Mouse (Mus musculus) liver, embryonic 14.5 days (tissue): Measurements from ENCODE around the gene Pcbp3.

Experiments used
- CTCF ChIP-seq: IDR thresholded peaks from 2 replicates; pipeline ENCODE4 v1.5.1; 2016; ENCODE audit warnings: antibody characterized with exemption, low read depth, control low read depth
- EP300 ChIP-seq: IDR thresholded peaks from 2 replicates; pipeline ENCODE4 v1.6.1; 2016; ENCODE audit warnings: antibody characterized with exemption, low read depth

DNA sequence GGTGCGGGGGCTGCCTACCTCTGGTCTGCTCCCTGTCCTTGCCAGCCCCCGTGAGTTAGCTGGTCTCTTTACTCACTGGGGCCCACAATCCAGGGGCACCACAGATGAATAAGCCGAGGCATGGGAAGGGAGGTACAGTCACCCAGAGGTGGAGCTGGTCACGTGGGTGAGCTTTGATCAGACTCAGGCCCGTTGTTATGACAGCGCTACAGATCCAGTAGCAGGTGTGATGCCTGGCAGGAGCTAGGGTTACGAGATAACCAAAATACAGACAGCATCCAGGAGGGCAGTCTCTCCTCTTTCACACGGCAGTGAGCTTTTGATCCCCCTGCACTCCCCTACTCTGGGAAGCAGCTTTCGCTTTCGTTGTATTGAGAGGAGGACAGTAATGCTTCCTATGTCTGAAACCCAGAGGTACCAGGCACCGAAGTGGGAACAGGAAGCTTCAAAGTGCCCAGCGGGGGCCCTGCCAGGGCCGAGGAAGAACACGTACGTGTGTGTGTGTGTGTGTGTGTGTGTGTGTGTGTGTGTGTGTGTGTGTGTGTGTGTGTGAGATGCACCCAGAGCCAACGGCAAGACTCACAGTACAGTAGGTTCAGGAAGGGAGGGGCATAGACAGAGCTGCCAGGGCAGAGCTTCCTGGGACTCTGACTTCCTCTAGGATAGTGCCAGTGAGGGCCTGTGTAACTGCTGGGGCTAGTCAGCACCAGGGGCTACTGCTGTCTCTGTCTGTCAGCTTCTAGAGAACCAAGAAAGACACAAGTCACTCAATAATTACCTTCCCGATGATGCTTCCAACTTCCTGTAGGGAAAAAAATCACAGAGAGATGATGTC lies 162.7 kb downstream of the Pcbp3 start:
- TF ChIP-seq CTCF (no peak), EP300 (no peak)
